Mouse (Mus musculus): ENCODE results near the gene Rplp0. TPM values are rescaled to one million over a fixed set of nuclear protein-coding genes. Genes with fewer than 3 reads are reported as not detected.
"Not testable (repeated sequence)": the region's sequence is repeated elsewhere in the genome, so short reads cannot be mapped to it uniquely, and the experiment has no call there.

The Rplp0 gene
- polyA plus RNA-seq, 1 experiment = 3,361 TPM

DNA sequence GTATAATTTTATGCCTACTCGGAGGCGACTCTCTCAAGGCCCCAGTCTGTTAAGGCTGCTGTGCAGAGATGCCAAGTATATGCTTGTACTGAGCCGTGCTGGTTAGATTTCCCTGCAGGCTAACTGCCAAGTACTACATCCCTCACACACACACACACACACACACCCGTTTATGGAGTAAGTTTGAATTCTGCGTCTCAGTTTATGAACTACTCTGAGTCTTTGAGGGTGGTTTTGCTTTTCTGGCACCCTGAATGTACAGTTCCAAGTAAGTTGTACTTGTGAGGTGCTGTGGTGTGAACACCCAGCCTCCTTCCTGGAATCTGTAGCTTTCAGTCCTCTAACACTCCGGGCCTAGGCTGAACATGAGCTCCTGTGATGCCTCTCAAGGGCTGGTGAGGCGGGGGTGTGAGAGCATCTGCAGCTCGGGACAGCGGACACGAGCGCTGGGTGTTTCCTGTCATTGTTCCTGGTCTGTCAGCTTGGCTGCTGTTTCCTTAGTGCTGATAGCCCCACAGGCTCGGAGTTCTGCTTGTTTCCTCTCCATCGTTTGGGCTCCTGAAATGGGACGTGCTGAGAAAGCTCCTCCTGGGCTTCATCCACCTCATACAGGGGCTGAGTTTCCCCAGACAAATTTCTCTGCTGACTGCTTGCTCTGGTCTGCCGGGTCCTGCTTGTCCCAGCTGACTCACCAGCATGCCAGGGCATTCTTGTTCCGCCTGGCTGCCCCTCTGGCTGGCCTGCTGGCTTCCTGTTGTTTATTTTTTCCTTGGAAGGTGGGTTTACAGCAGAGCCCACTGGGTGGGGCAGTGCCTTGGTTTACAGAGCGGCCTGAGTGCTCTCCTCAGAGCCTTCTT lies 13.6 kb downstream of the Rplp0 start:
- Histone ChIP-seq H3K79me2 (ENCODE audit: control insufficient read depth, insufficient read depth) (peaks cover 33% of the 10 kb centered on the region), H3K4me3 (no peak overlapping the region), H3K27me3 (ENCODE audit: control insufficient read depth, insufficient read depth, insufficient read length) (no peaks in the 10 kb centered on the region), H3K4me2 (ENCODE audit: low read depth) (no peak overlapping the region), H3K36me3 (ENCODE audit: control insufficient read depth, insufficient read depth) (peaks cover 29% of the 10 kb centered on the region), H3ac (ENCODE audit: control insufficient read depth, insufficient read length) (no peak overlapping the region)
- no peak for TF ChIP-seq MYOD1 (IDR thresholded peaks at IDR 0.05; ENCODE audit: control insufficient read depth in 1 of 3, insufficient read length in 2 of 3, low read depth in 2 of 3)
- no peak for TF ChIP-seq E2F4 (IDR thresholded peaks at IDR 0.05; ENCODE audit: insufficient read depth)
- TF ChIP-seq TCF3 (IDR thresholded peaks at IDR 0.05; ENCODE audit: insufficient read length, low read depth) = no peak
- TF ChIP-seq POLR2A (IDR thresholded peaks at IDR 0.05; ENCODE audit: insufficient read length, low read depth) = no peak
- TF ChIP-seq REST (IDR thresholded peaks at IDR 0.05; ENCODE audit: insufficient read depth, insufficient read length) = no peak
- TF ChIP-seq USF1 (IDR thresholded peaks at IDR 0.05; ENCODE audit: low read depth) = no peak
- TF ChIP-seq CEBPB (IDR thresholded peaks at IDR 0.05; ENCODE audit: insufficient read depth, poor library complexity, severe bottlenecking) = no peak
- no peak for TF ChIP-seq SRF (IDR thresholded peaks at IDR 0.05; ENCODE audit: control insufficient read depth, insufficient read length, low read depth)
- TF ChIP-seq TCF12 (IDR thresholded peaks at IDR 0.05; ENCODE audit: insufficient read depth, poor library complexity, severe bottlenecking) = no peak
- TF ChIP-seq MAX (IDR thresholded peaks at IDR 0.05; ENCODE audit: low read depth) = no peak
- TF ChIP-seq MYOG (IDR thresholded peaks at IDR 0.05; ENCODE audit: control insufficient read depth in 1 of 3, insufficient read depth in 1 of 3, insufficient read length in 2 of 3, low read depth in 2 of 3) = no peak
- no peak for TF ChIP-seq POLR2AphosphoS2 (IDR thresholded peaks at IDR 0.05; ENCODE audit: insufficient read length, low read depth)

DNA sequence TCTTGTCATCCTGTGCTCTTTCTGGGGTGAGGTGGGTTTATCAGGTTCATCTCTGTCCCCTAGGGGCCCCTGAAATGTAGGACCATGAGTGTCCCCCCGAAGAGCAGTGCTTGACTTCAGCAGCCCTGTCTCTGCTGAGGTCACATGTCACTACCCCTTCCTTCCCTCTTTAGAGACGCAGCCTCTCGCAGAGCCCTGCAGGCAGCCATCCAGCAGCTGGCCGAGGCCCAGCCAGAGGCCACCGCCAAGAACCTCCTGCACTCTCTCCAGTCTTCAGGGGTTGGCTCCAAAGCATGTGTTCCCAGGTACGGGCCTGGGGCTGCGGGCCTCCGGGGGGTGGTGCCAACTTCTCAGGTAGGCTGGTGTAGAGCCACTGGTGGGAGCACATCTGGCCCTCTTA lies 15.7 kb downstream of the Rplp0 start:
- no peak for TF ChIP-seq TCF3 (IDR thresholded peaks at IDR 0.05; ENCODE audit: insufficient read length, low read depth)
- Histone ChIP-seq H3K27me3 (ENCODE audit: control insufficient read depth, insufficient read depth, insufficient read length) (no peaks in the 10 kb centered on the region), H3ac (ENCODE audit: control insufficient read depth, insufficient read length) (no peak overlapping the region), H3K4me2 (ENCODE audit: low read depth) (no peak overlapping the region), H3K4me3 (no peak overlapping the region), H3K79me2 (ENCODE audit: control insufficient read depth, insufficient read depth) (peaks cover 13% of the 10 kb centered on the region), H3K36me3 (ENCODE audit: control insufficient read depth, insufficient read depth) (peaks cover 29% of the 10 kb centered on the region)

DNA sequence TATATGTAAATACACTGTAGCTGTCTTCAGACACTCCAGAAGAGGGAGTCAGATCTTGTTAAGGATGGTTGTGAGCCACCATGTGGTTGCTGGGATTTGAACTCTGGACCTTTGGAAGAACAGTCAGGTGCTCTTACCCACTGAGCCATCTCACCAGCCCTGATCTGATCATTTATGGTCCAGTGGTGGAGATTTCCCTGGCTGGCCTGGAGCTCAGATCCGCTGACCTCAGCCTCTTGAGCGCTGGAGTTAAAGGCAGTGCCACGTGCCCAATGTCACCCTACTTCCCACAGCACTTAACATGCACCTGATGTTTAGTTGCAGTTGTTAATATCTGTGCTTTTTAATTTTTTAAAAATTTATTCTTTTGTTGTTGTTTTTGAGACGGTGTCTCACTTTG lies 18.4 kb downstream of the Rplp0 start:
- not testable (repeated sequence) for H3K79me2 ChIP-seq (ENCODE audit: control insufficient read depth, insufficient read depth); H3ac ChIP-seq (ENCODE audit: control insufficient read depth, insufficient read length); H3K4me2 ChIP-seq (ENCODE audit: low read depth); H3K27me3 ChIP-seq (ENCODE audit: control insufficient read depth, insufficient read depth, insufficient read length); H3K4me3 ChIP-seq
- H3K36me3 ChIP-seq (ENCODE audit: control insufficient read depth, insufficient read depth) = peaks cover 32% of the 10 kb centered on the region

DNA sequence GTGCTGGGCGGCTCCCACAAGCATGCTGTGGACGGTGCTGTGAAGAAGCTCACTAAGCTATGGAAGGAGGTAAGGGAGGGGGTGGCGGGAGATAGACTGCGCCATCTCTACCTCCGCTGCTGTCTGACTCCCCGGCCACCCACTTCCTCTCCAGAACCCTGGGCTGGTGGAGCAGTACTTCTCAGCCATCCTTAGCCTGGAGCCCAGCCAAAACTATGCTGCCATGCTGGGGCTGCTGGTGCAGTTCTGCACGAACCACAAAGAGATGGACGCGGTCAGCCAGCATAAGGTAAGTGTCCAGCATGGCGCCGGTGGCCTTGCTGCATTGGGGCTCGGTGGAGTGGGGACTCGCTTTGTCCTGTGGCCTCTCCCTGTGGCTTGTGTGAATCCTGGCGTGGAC lies 19.7 kb downstream of the Rplp0 start:
- H3K4me2 ChIP-seq (ENCODE audit: low read depth) = no peak overlapping the region
- TF ChIP-seq MYOG (IDR thresholded peaks at IDR 0.05; ENCODE audit: control insufficient read depth in 1 of 3, insufficient read depth in 1 of 3, insufficient read length in 2 of 3, low read depth in 2 of 3) = no peak
- TF ChIP-seq TCF3 (IDR thresholded peaks at IDR 0.05; ENCODE audit: insufficient read length, low read depth) = no peak
- TF ChIP-seq REST (IDR thresholded peaks at IDR 0.05; ENCODE audit: insufficient read depth, insufficient read length) = no peak
- no peak for TF ChIP-seq TCF12 (IDR thresholded peaks at IDR 0.05; ENCODE audit: insufficient read depth, poor library complexity, severe bottlenecking)
- peaks cover 28% of the 10 kb centered on the region for H3K36me3 ChIP-seq (ENCODE audit: control insufficient read depth, insufficient read depth)
- peaks cover 7% of the 10 kb centered on the region for H3K79me2 ChIP-seq (ENCODE audit: control insufficient read depth, insufficient read depth)
- no peak overlapping the region for H3ac ChIP-seq (ENCODE audit: control insufficient read depth, insufficient read length)
- H3K27me3 ChIP-seq (ENCODE audit: control insufficient read depth, insufficient read depth, insufficient read length) = no peaks in the 10 kb centered on the region
- no peak overlapping the region for H3K4me3 ChIP-seq

DNA sequence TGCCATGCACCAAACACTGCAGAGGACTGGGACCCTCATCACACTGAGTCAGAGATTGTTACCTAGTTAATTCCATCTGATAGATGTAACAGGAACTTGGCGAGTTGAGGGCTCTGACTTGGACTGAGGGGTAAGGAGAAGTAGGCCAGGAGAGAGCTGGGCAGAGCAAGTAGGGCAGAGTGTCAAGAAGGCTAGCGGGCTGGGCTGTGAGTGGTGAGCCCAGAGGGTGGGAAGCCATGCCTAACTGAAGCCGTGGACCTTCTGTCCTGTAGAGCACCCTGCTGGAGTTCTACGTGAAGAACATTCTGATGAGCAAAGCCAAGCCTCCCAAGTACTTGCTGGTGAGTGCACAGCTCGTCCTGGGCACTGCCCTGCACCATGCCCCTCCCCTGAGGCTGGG lies 20.1 kb downstream of the Rplp0 start:
- H3K36me3 ChIP-seq (ENCODE audit: control insufficient read depth, insufficient read depth) = peaks cover 28% of the 10 kb centered on the region
- H3K27me3 ChIP-seq (ENCODE audit: control insufficient read depth, insufficient read depth, insufficient read length) = no peaks in the 10 kb centered on the region
- no peak overlapping the region for H3K4me3 ChIP-seq
- H3K4me2 ChIP-seq (ENCODE audit: low read depth) = no peak overlapping the region
- H3K79me2 ChIP-seq (ENCODE audit: control insufficient read depth, insufficient read depth) = peaks cover 4% of the 10 kb centered on the region
- TF ChIP-seq MYOG (IDR thresholded peaks at IDR 0.05; ENCODE audit: control insufficient read depth in 1 of 3, insufficient read depth in 1 of 3, insufficient read length in 2 of 3, low read depth in 2 of 3) (no peak), CEBPB (IDR thresholded peaks at IDR 0.05; ENCODE audit: insufficient read depth, poor library complexity, severe bottlenecking) (no peak), TCF12 (IDR thresholded peaks at IDR 0.05; ENCODE audit: insufficient read depth, poor library complexity, severe bottlenecking) (no peak), E2F4 (IDR thresholded peaks at IDR 0.05; ENCODE audit: insufficient read depth) (no peak), SRF (IDR thresholded peaks at IDR 0.05; ENCODE audit: control insufficient read depth, insufficient read length, low read depth) (no peak)
- no peak overlapping the region for H3ac ChIP-seq (ENCODE audit: control insufficient read depth, insufficient read length)
